Mouse (Mus musculus): Measurements from ENCODE around the gene Slc6a21. TPM values are rescaled to one million over a fixed set of nuclear protein-coding genes. Genes with fewer than 3 reads are reported as not detected.
"Not testable (repeated sequence)": the region's sequence is repeated elsewhere in the genome, so short reads cannot be mapped to it uniquely, and the experiment has no call there.

Gene Slc6a21
- polyA plus RNA-seq, 1 experiment = 0.43 TPM

- WGBS = 88% methylated on average over 8 of the region's 8 CpGs
- H3K27me3 ChIP-seq (ENCODE audit: control insufficient read depth, insufficient read depth, low read length) = no peaks in the 10 kb centered on the region
- H3K4me3 ChIP-seq (ENCODE audit: extremely low read depth, insufficient read depth, insufficient read length) = no peak overlapping the region
- no peak overlapping the region for H3K27ac ChIP-seq (ENCODE audit: insufficient read depth, low read length)
- TF ChIP-seq CTCF (IDR thresholded peaks at IDR 0.05; ENCODE audit: extremely low read depth, insufficient read depth, insufficient read length, insufficient replicate concordance) (no peak), POLR2A (IDR thresholded peaks at IDR 0.05; ENCODE audit: low read depth, low read length) (no peak)
- H3K36me3 ChIP-seq (ENCODE audit: control insufficient read depth, insufficient read depth, low read length) = no peaks in the 10 kb centered on the region
- DNase-seq (ENCODE audit: low read depth in 1 of 2, low spot score in 2 of 2) = no peak
- H3K4me1 ChIP-seq (ENCODE audit: control insufficient read depth, insufficient read depth, insufficient read length) = no peaks in the 10 kb centered on the region
These were observed 23.5 kb upstream of the Slc6a21 start for GRCm38 (mm10) chr7:45253806-45254205.

GRCm38 (mm10) chr7:45255822-45256221, 21.5 kb upstream of the Slc6a21 start:
- WGBS = 77% methylated on average over 6 of the region's 7 CpGs

DNA sequence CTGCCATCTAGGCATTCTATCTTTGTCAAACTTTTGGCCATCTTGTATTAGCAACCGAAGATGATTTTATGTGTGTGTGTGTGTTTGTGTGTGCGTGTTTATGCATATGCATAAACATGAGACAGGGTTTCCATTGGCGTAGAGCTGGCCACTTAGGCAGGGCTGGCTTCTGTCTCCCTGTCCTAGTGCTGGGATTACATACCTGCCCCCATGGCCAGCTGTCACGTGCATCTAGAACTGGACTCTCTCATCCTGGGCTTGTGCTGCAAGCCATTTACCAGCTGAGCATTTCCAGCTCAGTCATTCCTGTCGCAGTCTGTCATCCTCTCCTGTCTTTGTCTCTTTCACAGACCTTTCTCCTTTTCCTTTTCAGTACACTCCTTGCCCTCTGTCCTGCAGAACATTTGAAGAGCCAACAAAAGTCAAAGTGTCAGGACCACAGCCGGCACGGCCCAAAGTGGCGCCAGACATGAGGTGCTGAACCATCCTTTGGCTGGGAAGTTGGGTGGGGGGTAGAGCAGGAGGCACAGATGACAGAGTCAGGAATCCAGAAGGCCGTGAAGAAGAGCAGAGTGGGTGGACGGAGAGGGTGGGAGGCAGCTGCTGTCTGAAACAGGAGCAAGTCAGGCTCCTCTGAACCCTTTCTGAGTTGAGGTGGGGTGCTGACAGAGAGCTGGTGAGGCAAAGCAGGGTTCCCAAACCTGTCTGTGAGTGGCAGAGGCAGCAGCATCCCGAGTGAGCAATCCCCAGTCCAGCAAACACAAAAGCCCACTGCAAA, 20.1 kb upstream of the Slc6a21 start:
- Histone ChIP-seq H3K27ac (ENCODE audit: insufficient read depth, low read length) (no peak overlapping the region), H3K4me3 (ENCODE audit: extremely low read depth, insufficient read depth, insufficient read length) (no peak overlapping the region), H3K27me3 (ENCODE audit: control insufficient read depth, insufficient read depth, low read length) (no peaks in the 10 kb centered on the region), H3K4me1 (ENCODE audit: control insufficient read depth, insufficient read depth, insufficient read length) (no peaks in the 10 kb centered on the region), H3K36me3 (ENCODE audit: control insufficient read depth, insufficient read depth, low read length) (no peaks in the 10 kb centered on the region)
- TF ChIP-seq CTCF (IDR thresholded peaks at IDR 0.05; ENCODE audit: extremely low read depth, insufficient read depth, insufficient read length, insufficient replicate concordance) (no peak), POLR2A (IDR thresholded peaks at IDR 0.05; ENCODE audit: low read depth, low read length) (no peak)
- no peak for DNase-seq (ENCODE audit: low read depth in 1 of 2, low spot score in 2 of 2)
- 76% methylated on average over 11 of the region's 11 CpGs for WGBS

More at GRCm38 (mm10) chr7:45255822-45256221, 21.5 kb upstream of the Slc6a21 start:
- H3K36me3 ChIP-seq (ENCODE audit: control insufficient read depth, insufficient read depth, low read length); DNase-seq (ENCODE audit: low read depth in 1 of 2, low spot score in 2 of 2); H3K27ac ChIP-seq (ENCODE audit: insufficient read depth, low read length); H3K4me3 ChIP-seq (ENCODE audit: extremely low read depth, insufficient read depth, insufficient read length); H3K27me3 ChIP-seq (ENCODE audit: control insufficient read depth, insufficient read depth, low read length); H3K4me1 ChIP-seq (ENCODE audit: control insufficient read depth, insufficient read depth, insufficient read length): not testable (repeated sequence)

GRCm38 (mm10) chr7:45259281-45259680, 18.0 kb upstream of the Slc6a21 start:
- DNase-seq (ENCODE audit: low read depth in 1 of 2, low spot score in 2 of 2) = no peak
- Histone ChIP-seq H3K27me3 (ENCODE audit: control insufficient read depth, insufficient read depth, low read length) (no peaks in the 10 kb centered on the region), H3K36me3 (ENCODE audit: control insufficient read depth, insufficient read depth, low read length) (no peaks in the 10 kb centered on the region), H3K27ac (ENCODE audit: insufficient read depth, low read length) (no peak overlapping the region), H3K4me3 (ENCODE audit: extremely low read depth, insufficient read depth, insufficient read length) (no peak overlapping the region), H3K4me1 (ENCODE audit: control insufficient read depth, insufficient read depth, insufficient read length) (no peaks in the 10 kb centered on the region)
- TF ChIP-seq POLR2A (IDR thresholded peaks at IDR 0.05; ENCODE audit: low read depth, low read length) (no peak), CTCF (IDR thresholded peaks at IDR 0.05; ENCODE audit: extremely low read depth, insufficient read depth, insufficient read length, insufficient replicate concordance) (no peak)
- 82% methylated on average over 8 of the region's 8 CpGs for WGBS

DNA sequence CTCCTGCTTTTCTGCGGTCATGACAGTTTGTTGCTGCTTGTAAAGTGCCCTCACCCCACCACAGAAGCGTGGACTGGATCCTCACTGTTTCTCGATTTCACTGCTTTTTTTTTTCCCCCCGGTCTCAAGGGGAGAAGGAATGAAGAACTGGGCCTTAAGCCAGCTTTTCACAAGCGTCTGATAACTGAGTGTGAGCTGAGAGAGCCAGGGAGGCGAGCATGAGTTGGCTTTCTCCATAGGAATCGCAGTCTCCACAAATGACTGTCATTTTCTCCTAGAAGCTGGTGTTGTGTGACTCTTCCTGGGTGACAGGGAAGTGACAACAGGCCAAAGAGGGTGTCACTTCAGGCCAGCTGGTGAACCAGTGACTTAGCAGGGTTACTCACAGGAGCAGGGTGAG, 15.0 kb upstream of the Slc6a21 start:
- no peak overlapping the region for H3K4me3 ChIP-seq (ENCODE audit: extremely low read depth, insufficient read depth, insufficient read length)

DNA sequence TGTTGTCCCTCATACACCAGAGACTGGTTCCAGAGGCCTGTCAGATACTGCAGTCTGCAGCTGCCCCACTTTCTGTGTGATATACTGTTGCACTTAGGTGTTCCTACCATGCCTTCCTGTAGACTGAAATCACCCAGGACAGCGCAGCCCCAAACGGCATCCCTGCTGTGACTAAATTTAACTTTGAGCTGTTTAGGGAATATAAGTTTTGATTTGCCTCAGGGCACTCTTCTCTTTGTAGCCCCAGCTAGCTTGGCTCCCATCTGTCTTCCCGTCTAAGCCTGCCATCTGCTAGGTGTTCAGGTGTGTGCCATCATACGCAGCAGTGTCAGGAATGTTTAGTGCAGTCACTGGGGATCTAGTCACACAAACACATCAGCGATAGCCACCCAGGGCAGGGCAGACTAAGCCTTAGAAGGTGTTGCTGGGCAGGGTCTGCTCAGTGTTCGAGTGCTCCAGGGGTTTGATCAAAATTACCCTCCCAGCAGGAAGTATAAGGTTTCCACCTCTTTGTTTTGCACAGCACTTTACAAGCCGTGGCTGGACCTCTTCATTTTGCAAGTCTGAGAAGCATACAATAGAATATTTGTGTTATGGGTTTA, 14.2 kb upstream of the Slc6a21 start:
- H3K27ac ChIP-seq (ENCODE audit: insufficient read depth, low read length) = no peak overlapping the region
- TF ChIP-seq CTCF (IDR thresholded peaks at IDR 0.05; ENCODE audit: extremely low read depth, insufficient read depth, insufficient read length, insufficient replicate concordance) (no peak), POLR2A (IDR thresholded peaks at IDR 0.05; ENCODE audit: low read depth, low read length) (no peak)
- no peaks in the 10 kb centered on the region for H3K27me3 ChIP-seq (ENCODE audit: control insufficient read depth, insufficient read depth, low read length)
- no peaks in the 10 kb centered on the region for H3K4me1 ChIP-seq (ENCODE audit: control insufficient read depth, insufficient read depth, insufficient read length)
- H3K36me3 ChIP-seq (ENCODE audit: control insufficient read depth, insufficient read depth, low read length) = no peaks in the 10 kb centered on the region
- DNase-seq (ENCODE audit: low read depth in 1 of 2, low spot score in 2 of 2) = no peak
- H3K4me3 ChIP-seq (ENCODE audit: extremely low read depth, insufficient read depth, insufficient read length) = no peak overlapping the region
- WGBS = 84% methylated on average over 7 of the region's 7 CpGs

More for the DNA sequence above, 15.0 kb upstream of the Slc6a21 start:
- TF ChIP-seq POLR2A (IDR thresholded peaks at IDR 0.05; ENCODE audit: low read depth, low read length) (no peak), CTCF (IDR thresholded peaks at IDR 0.05; ENCODE audit: extremely low read depth, insufficient read depth, insufficient read length, insufficient replicate concordance) (no peak)
- H3K36me3 ChIP-seq (ENCODE audit: control insufficient read depth, insufficient read depth, low read length) = no peaks in the 10 kb centered on the region
- H3K27ac ChIP-seq (ENCODE audit: insufficient read depth, low read length) = no peak overlapping the region
- H3K27me3 ChIP-seq (ENCODE audit: control insufficient read depth, insufficient read depth, low read length) = no peaks in the 10 kb centered on the region
- H3K4me1 ChIP-seq (ENCODE audit: control insufficient read depth, insufficient read depth, insufficient read length) = no peaks in the 10 kb centered on the region
- 60% methylated on average over 7 of the region's 7 CpGs for WGBS
- DNase-seq (ENCODE audit: low read depth in 1 of 2, low spot score in 2 of 2) = no peak

GRCm38 (mm10) chr7:45264348-45264747, 13.0 kb upstream of the Slc6a21 start:
- no peak for DNase-seq (ENCODE audit: low read depth in 1 of 2, low spot score in 2 of 2)
- Histone ChIP-seq H3K4me3 (ENCODE audit: extremely low read depth, insufficient read depth, insufficient read length) (no peak overlapping the region), H3K36me3 (ENCODE audit: control insufficient read depth, insufficient read depth, low read length) (no peaks in the 10 kb centered on the region), H3K27me3 (ENCODE audit: control insufficient read depth, insufficient read depth, low read length) (no peaks in the 10 kb centered on the region), H3K4me1 (ENCODE audit: control insufficient read depth, insufficient read depth, insufficient read length) (no peaks in the 10 kb centered on the region), H3K27ac (ENCODE audit: insufficient read depth, low read length) (no peak overlapping the region)
- TF ChIP-seq POLR2A (IDR thresholded peaks at IDR 0.05; ENCODE audit: low read depth, low read length) = no peak
- no peak for TF ChIP-seq CTCF (IDR thresholded peaks at IDR 0.05; ENCODE audit: extremely low read depth, insufficient read depth, insufficient read length, insufficient replicate concordance)
- WGBS = 81% methylated on average over 3 of the region's 3 CpGs

Data from spleen, adult 2 months (tissue).